Mouse (Mus musculus) heart, adult 2 months (tissue): ENCODE measurements around the gene Foxj2. TPM values are rescaled to one million over a fixed set of nuclear protein-coding genes. Genes with fewer than 3 reads are reported as not detected.

Source experiments
- DNase-seq, 2 experiments: peaks; one replicate each; pipeline ENCODE4 v3.0.0; 2021
- H3K27ac ChIP-seq: fragments of 200-600 bp; 2 replicates; pipeline ENCODE4 v1.8.1; 2022
- H3K27me3 ChIP-seq: fragments of 200-500 bp; 2 replicates; pipeline ENCODE4 v1.6.1; 2012; ENCODE audit warnings: mild to moderate bottlenecking, low read length, inconsistent platforms, mixed read lengths; ENCODE audit not compliant: control insufficient read depth, insufficient read depth
- H3K36me3 ChIP-seq: fragments of 200-500 bp; 2 replicates; pipeline ENCODE4 v1.6.1; 2012; ENCODE audit warnings: low read length, inconsistent platforms; ENCODE audit not compliant: control insufficient read depth, insufficient read depth
- H3K4me1 ChIP-seq: fragments of 200-500 bp; 2 replicates; pipeline ENCODE4 v1.6.1; 2011; ENCODE audit warnings: low read length; ENCODE audit not compliant: control insufficient read depth, insufficient read depth
- H3K4me3 ChIP-seq: fragments of 200-600 bp; 2 replicates; pipeline ENCODE4 v1.8.1; 2022
- H3K79me2 ChIP-seq: fragments of 200-500 bp; replicated peaks from 2 replicates; pipeline ENCODE4 v1.6.1; 2012; ENCODE audit warnings: mild to moderate bottlenecking, inconsistent platforms, low read length, moderate library complexity, mixed read lengths; ENCODE audit not compliant: control insufficient read depth, insufficient read depth
- H3K9ac ChIP-seq: fragments of 200-500 bp; 2 replicates; pipeline ENCODE4 v1.6.1; 2012; ENCODE audit warnings: low read depth, mild to moderate bottlenecking, control low read depth, inconsistent platforms, low read length, mixed read lengths
- CTCF ChIP-seq: fragments of 200-600 bp; IDR thresholded peaks from 2 replicates; pipeline ENCODE4 v1.8.1; 2022; ENCODE audit warnings: antibody characterized with exemption, mild to moderate bottlenecking, moderate library complexity
- EP300 ChIP-seq: fragments of 200-500 bp; IDR thresholded peaks from 2 replicates; pipeline ENCODE4 v1.6.1; 2011; ENCODE audit warnings: low read depth, low read length, control low read depth; ENCODE audit not compliant: insufficient read depth
- POLR2A ChIP-seq: fragments of 200-500 bp; IDR thresholded peaks from 2 replicates; pipeline ENCODE4 v1.6.1; 2011; ENCODE audit warnings: mild to moderate bottlenecking, low read depth, low read length, control low read depth; ENCODE audit not compliant: insufficient read depth
- WGBS: fragments of 180-500 bp; shearing (Covaris S2); methylation state at CpG from one replicate; pipeline ENCODE4 v1.1.7; 2018; 5-methylcytosine and 5-hydroxymethylcytosine counted together
- intact Hi-C: fragments of 180-260 bp; cut with DNase I; formaldehyde crosslinking; loops from one replicate; pipeline ENCODE4 v1.15.1; 2025
- polyA plus RNA-seq: library from polyadenylated mRNA; depleted of rRNA; stranded (reverse); fragments of >200 nt; gene quantifications from 2 replicates; pipeline ENCODE4 v1.2.3, GENCODE M21; 2012
- total RNA-seq, 2 experiments: library from RNA; stranded (reverse); gene quantifications; 2 replicates each; pipeline ENCODE4 v1.2.3; 2021

Foxj2 gene
- total and polyA plus RNA-seq, 3 experiments, result 19.8 to 36.3 (median 35.2) TPM

DNA sequence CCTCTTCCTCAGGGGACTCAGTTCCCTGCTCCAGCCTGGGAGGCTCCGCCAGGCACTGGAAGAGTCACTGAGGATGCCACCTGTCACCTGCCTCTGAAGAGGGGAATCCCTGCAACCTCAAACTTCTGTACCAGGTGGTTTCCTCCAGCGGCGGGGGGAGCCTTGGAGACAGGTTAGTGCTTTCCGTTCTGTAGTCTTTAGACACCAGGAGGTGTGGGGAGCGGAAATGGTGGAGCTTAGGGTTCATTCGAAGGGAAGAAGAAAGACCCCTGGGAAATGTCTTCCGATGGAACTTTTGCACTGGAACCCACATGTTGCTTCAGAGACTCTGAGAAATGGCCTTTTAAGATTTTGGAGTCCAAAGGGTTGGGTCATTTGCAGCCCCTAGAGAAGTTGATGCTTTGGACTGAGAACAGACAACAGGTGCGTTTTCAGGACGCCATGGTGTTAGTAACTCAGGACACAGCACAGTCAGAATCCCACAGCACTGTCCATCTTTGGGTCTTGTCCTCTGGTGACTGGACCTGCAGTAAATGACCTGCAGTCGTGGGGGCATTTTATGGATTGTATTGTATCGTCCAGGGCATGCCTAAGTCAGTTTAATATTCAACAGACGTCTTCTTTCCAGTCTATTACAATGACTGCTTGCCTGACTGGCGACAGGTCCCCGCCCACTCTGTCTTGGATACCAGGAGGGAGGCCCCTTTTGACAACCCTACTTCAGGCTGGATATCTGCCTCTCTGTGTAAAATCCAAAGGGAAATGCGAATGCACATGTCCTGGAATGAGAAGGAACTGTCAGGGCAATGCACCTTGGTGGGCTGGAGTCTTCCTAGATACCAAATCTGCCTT is 1.3 kb downstream of the Foxj2 start:
- intact Hi-C loops, result no loop called here
- peak overlapping the region; percentile 95 for H3K9ac ChIP-seq
- H3K27me3 ChIP-seq, result no peaks in the 10 kb centered on the region
- TF ChIP-seq EP300 (no peak), POLR2A (no peak), CTCF (no peak)
- WGBS, result 21% methylated on average over 15 of the region's 15 CpGs
- H3K27ac ChIP-seq, result peak overlapping the region; percentile 90
- peak in 1 of 2 experiments; percentile 13 for DNase-seq
- peaks cover 25% of the 10 kb centered on the region for H3K4me1 ChIP-seq
- H3K36me3 ChIP-seq, result no peaks in the 10 kb centered on the region
- H3K79me2 ChIP-seq, result peaks cover 3% of the 10 kb centered on the region; the same call in 1 of the 2 replicates
- H3K4me3 ChIP-seq, result peak overlapping the region; percentile 95

DNA sequence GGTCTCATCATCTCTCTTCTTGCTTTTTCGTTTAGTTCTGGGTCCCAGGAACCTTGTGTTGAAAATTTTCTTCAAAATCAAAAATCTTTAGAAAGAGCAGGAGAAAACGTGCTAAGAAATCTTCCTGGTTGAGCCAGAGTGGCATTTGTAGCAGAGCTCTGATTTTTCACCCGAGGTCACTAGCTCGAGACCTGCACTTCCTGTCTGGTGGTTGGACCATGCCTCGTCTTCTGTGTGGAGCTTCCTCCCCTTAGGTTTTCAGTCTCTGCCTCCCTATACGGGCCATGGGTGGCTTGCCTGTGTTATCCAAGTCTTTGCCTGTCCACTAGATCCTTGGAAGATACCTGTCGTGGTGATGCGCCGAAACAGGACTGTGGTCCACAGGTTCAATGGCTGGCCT is 2.1 kb downstream of the Foxj2 start:
- H3K79me2 ChIP-seq, result peaks cover 3% of the 10 kb centered on the region; the same call in 1 of the 2 replicates
- H3K36me3 ChIP-seq, result no peaks in the 10 kb centered on the region; the same call in 1 of the 2 replicates
- H3K27ac ChIP-seq, result peak overlapping the region; percentile 90
- peak in 1 of 2 experiments; percentile 13 for DNase-seq
- intact Hi-C loops, result no loop called here
- peaks cover 28% of the 10 kb centered on the region for H3K4me1 ChIP-seq
- H3K27me3 ChIP-seq, result no peaks in the 10 kb centered on the region
- TF ChIP-seq POLR2A (no peak), EP300 (no peak), CTCF (no peak)
- WGBS, result 43% methylated on average over 9 of the region's 9 CpGs
- peak overlapping the region; percentile 95; the same call in 1 of the 2 replicates for H3K4me3 ChIP-seq
- no peak overlapping the region for H3K9ac ChIP-seq

DNA sequence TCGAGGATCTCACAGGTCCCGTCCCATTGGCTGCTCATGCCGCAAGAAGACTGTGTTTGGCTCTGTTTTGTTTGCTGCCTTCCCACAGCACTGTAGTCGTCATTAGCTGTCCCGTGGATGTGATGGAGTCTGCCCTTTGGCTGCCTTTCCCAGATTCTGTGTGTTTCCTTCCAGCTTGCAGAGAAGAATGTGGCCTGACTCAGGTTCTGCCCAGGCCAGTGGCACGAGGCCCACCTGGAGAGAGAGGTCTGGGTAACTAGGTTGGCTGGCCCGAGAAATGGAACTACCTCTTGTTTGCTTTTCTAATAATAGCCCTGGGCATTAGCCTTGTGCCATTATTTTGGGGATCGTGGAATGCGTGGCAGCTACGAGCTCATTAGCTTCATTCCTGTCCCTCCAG is 4.4 kb downstream of the Foxj2 start:
- intact Hi-C loops, result no loop called here
- WGBS, result 28% methylated on average over 10 of the region's 10 CpGs
- Histone ChIP-seq H3K27me3 (no peaks in the 10 kb centered on the region), H3K4me1 (peaks cover 29% of the 10 kb centered on the region), H3K27ac (peak overlapping the region; percentile 88), H3K36me3 (no peaks in the 10 kb centered on the region; the same call in 1 of the 2 replicates), H3K9ac (0 out of 2 replicates have a peak overlapping the region, but pooled peaks have one; percentile 20), H3K4me3 (peak overlapping the region; percentile 11), H3K79me2 (peaks cover 3% of the 10 kb centered on the region; the same call in 1 of the 2 replicates)
- no peak for TF ChIP-seq POLR2A
- peak; percentile 83 for TF ChIP-seq EP300
- no peak for TF ChIP-seq CTCF
- DNase-seq, result peak; percentile 58 to 83

DNA sequence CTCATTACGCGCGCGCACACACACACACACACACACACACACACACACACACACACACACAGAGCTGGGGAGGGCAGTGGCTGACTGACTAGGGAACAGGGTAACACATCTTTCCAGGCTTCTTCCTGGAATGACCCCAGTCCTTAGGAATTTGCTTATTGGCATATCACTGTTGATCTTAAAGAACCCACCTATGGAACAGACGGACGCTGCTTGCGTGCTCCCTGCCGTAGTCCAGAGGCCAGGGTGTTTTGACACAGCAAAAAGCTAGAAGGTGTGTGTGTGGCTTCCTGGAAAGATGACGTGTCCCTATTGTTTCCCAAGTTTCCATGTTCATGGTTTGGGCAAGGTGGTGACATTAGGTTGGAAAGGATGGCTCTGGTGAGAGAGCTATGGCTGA is 5.5 kb downstream of the Foxj2 start:
- peak in 1 of 2 experiments; percentile 13 for DNase-seq
- Histone ChIP-seq H3K9ac (peak overlapping the region; percentile 46; the same call in 1 of the 2 replicates), H3K27ac (peak overlapping the region; percentile 88), H3K36me3 (no peaks in the 10 kb centered on the region; the same call in 1 of the 2 replicates), H3K4me3 (peak overlapping the region; percentile 32; the same call in 1 of the 2 replicates), H3K4me1 (peaks cover 29% of the 10 kb centered on the region), H3K79me2 (peaks cover 3% of the 10 kb centered on the region; the same call in 1 of the 2 replicates), H3K27me3 (no peaks in the 10 kb centered on the region)
- intact Hi-C loops, result no loop called here
- 48% methylated on average over 9 of the region's 9 CpGs for WGBS
- TF ChIP-seq POLR2A (no peak), EP300 (no peak), CTCF (no peak)

DNA sequence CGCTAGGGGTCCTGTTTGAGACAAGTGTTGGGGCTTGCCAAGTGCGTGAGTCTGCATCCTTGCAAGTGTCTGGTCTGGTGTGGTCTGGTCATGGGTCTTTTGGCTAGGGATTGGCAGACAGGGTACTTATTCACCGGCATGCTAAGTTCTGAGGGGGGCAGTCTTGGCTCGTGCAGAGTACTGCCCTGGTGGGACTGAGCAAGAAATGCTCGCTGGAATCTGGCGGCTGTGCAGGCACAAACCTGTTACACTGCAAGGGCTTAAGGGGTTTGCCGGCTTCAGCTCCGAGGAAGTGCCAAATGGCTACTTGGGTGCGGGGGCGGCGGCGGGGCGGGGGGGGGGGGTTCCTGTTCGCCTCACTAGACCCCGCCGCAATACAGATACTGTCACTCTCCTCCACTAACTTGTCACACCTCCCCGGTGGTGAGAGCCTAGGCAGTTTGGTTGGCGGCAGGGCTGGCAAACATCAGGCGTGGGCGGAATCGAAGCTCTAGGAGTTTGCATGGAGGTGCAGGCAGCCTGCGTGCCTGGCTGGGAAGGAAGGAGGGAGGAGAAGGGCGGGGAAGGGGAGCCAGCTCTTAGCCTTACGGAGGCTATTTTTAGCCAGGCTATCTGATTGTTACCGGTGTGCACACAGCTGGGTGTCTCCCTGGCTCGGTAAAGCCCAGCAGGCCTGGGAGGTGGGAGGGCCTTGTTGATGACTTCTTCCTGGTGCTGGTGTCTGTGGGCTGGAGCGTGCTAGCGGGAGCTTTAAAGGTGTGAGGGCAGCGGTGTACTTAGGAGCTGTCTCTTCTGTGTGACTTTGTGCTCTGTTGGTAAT is 6.4 kb downstream of the Foxj2 start:
- peaks cover 2% of the 10 kb centered on the region; the same call in 1 of the 2 replicates for H3K79me2 ChIP-seq
- peak; percentile 76 to 85 for DNase-seq
- no peaks in the 10 kb centered on the region for H3K27me3 ChIP-seq
- intact Hi-C loops, result loop anchor here (2.0 kb wide), 1 partner anchor 15 kb away; no protein-coding TSS in a partner anchor
- H3K36me3 ChIP-seq, result no peaks in the 10 kb centered on the region; the same call in 1 of the 2 replicates
- peak overlapping the region; percentile 32 for H3K4me3 ChIP-seq
- peaks cover 25% of the 10 kb centered on the region for H3K4me1 ChIP-seq
- under 1% methylated on average over 29 of the region's 29 CpGs for WGBS
- peak overlapping the region; percentile 88 for H3K27ac ChIP-seq
- H3K9ac ChIP-seq, result peak overlapping the region; percentile 53
- TF ChIP-seq POLR2A (peak; percentile 49; the same call in 1 of the 2 replicates), CTCF (no peak), EP300 (peak; percentile 64; the same call in 1 of the 2 replicates)
